Mouse (Mus musculus) CD4-positive naive resting alpha-beta T cell, adult 76 days (primary cell): ENCODE measurements around the gene Ctsg. TPM values are rescaled to one million over a fixed set of nuclear protein-coding genes. Genes with fewer than 3 reads are reported as not detected.

Experiments used
- total RNA-seq: library from RNA; stranded (reverse); gene quantifications from one replicate; pipeline ENCODE4 v1.2.4, GENCODE M21; 2023

Gene Ctsg
- total RNA-seq = not detected

GRCm38 (mm10) chr14:56102386-56102785 lies at the start of gene Ctsg:
TSS of gene Ctsg (minus strand) at chr14:56102574.

GRCm38 (mm10) chr14:56132508-56132907 lies 30.1 kb upstream of the Ctsg start, which contains the start of gene Gzmd:
TSS of gene Gzmd (minus strand) at chr14:56132608.

GRCm38 (mm10) chr14:56120525-56120924 lies 18.2 kb upstream of the Ctsg start, which contains the start of gene Gzme:
TSS of gene Gzme (minus strand) at chr14:56120625.

GRCm38 (mm10) chr14:56085167-56085566 lies 17.2 kb downstream of the Ctsg start, which contains the start of gene Mcpt8:
TSS of gene Mcpt8 (minus strand) at chr14:56085273.

GRCm38 (mm10) chr14:56062213-56062612 lies 40.2 kb downstream of the Ctsg start, which contains the start of gene Mcpt4:
TSS of gene Mcpt4 (minus strand) at chr14:56062313.

Other genes starting within 250 kb of the Ctsg start
- 0.50 TPM for gene Nynrin, start 248.6 kb downstream of the Ctsg start, total RNA-seq
- gene Cbln3, start 218.2 kb downstream of the Ctsg start, total RNA-seq = not detected
- gene Khnyn, start 217.6 kb downstream of the Ctsg start, total RNA-seq = 65.3 TPM
- 28.6 TPM for gene Sdr39u1, start 202.3 kb downstream of the Ctsg start, total RNA-seq
- not detected for gene Cma1, start 157.9 kb downstream of the Ctsg start, total RNA-seq
- not detected for gene Cma2, start 151.6 kb downstream of the Ctsg start, total RNA-seq
- gene Mcpt1, start 84.6 kb downstream of the Ctsg start, total RNA-seq = not detected
- gene Mcpt9, start 72.1 kb downstream of the Ctsg start, total RNA-seq = not detected
- not detected for gene Mcpt2, start 60.5 kb downstream of the Ctsg start, total RNA-seq
- not detected for gene Mcpt4, start 40.3 kb downstream of the Ctsg start, total RNA-seq
- gene Mcpt8, start 17.3 kb downstream of the Ctsg start, total RNA-seq = 0.73 TPM
- not detected for gene Gzme, start 18.1 kb upstream of the Ctsg start, total RNA-seq
- gene Gzmd, start 30.0 kb upstream of the Ctsg start, total RNA-seq = not detected
- gene Gzmg, start 57.0 kb upstream of the Ctsg start, total RNA-seq = not detected
- not detected for gene Gzmn, start 72.0 kb upstream of the Ctsg start, total RNA-seq
- not detected for gene Gzmf, start 108.8 kb upstream of the Ctsg start, total RNA-seq
- gene Gzmc, start 132.1 kb upstream of the Ctsg start, total RNA-seq = not detected
- gene Gzmb, start 159.7 kb upstream of the Ctsg start, total RNA-seq = 3.6 TPM